Mouse (Mus musculus): ENCODE data around the gene Olfr877.

The Olfr877 gene

DNA sequence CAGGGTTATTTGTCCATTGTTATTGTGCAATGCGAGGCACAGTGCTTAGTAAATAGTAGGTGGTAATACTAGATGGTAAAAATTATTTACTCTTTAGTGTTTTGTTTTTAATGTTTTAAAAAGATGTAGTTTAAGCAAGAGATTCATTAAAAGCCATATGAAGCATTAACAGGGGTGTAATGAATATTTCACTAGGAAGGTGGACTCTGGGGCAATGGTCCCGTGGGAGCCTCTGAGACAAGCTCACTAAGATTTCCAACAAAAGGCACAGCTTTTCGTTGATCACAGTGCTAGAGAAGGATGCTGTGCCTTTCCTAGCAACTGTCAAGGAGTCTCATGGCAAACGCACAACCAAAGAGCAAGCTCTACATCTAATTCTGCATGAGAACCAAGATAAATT lies at the start of gene Olfr877:
Gene Olfr877, plus strand, starts transcription at position 301 of the 400 bp plus-strand sequence.
- DNase-seq (ENCODE audit: low spot score in 2 of 2): no peak

DNA sequence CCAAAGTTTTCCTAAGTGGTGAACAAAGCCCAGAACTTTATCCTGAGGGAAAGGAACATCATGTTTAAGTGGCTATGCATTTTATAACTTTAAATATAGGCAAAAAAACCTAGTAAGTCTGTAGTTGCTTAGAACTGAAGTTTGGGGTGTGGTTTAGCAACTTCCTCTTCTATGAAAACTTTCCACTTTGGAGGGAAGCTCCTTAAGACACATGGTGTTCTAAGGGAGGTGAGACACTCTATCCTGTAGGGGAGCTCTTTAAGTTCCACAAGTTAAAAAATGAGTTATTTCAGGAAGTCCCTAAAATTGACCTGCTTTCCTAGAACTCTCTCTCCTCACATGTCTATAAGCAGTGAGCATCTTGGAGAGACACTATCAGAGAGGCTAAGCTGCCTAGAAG lies 46.8 kb upstream of the Olfr877 start:
- no peak for DNase-seq (ENCODE audit: low spot score in 2 of 2)

DNA sequence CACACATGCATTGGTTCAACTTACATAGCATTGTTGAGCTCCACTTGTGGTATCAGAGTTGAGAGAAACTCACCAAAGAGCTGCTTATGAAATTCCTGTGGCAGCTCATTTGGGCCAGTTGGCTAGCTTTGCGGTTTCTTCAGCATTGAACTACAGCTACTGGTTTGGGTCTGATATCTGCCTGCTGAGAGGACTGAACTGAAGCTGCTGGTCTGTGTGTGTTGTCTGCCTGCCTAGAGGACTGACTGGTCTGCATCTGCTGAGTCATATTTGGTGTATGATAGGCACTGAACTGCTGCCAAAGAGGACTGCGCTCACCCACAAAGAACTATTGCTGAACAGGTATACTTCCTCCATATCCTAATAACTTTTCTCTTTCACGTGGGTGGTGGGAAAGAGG lies 45.6 kb upstream of the Olfr877 start:
- no peak for DNase-seq (ENCODE audit: low spot score in 2 of 2)

DNA sequence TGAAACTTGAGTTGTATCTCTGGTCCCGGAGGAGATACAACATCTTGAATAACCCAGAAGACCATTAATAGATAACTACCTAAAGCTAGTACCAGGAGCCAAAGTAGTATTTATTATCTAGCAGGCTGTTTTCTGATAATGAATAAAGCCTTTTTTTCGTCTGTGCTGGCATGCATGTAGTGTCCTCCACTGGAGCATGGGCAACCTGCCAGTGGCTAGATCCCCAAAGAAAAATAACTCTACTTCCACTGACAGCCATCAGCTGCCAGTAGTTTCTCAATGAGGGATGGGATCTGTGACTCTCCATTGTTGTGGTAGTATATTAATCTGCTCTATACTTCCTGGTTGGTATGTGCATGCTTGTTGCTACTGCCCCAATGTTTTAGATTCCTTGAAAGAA lies 45.1 kb upstream of the Olfr877 start:
- no peak for DNase-seq (ENCODE audit: low spot score in 2 of 2)

DNA sequence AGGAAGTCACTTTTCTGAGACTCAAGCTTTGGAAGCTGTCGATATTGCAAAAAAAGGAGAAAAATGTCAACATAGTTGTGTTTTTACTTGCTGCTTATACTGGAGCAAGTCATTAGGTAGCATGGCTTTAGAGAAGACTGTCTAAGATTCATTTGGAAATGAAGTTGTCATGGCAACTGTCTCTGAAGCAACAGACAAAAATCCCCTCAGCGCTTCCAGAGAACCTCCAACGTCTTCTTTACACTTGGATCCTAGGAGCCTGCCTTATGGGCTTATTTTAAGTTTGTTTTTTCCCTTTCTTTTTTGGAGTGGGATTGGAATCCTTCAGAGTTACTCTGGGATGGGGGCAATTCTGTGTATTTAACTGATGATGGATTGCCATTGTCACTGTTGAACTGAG lies 39.4 kb upstream of the Olfr877 start:
- DNase-seq (ENCODE audit: low spot score in 2 of 2): peak; percentile 23 to 39

DNA sequence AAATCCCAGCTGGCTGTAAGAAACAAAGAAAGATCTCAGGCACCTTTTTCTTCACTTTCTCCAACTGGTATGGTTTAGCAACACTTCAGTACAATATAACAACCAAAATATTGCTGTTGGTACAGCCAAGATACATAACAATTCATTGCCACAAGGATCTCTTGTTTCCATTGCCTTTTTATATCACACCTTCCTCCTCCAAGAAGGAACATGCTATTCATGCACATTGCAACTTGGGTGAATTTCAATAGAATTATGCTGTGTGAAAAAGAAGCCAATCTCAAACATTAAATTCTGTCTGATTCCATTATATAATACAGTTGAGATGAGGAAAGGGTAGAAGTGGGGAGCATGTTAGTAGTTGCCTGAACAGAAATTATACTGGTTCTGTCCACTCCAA lies 24.2 kb upstream of the Olfr877 start:
- DNase-seq (ENCODE audit: low spot score in 2 of 2): no peak

DNA sequence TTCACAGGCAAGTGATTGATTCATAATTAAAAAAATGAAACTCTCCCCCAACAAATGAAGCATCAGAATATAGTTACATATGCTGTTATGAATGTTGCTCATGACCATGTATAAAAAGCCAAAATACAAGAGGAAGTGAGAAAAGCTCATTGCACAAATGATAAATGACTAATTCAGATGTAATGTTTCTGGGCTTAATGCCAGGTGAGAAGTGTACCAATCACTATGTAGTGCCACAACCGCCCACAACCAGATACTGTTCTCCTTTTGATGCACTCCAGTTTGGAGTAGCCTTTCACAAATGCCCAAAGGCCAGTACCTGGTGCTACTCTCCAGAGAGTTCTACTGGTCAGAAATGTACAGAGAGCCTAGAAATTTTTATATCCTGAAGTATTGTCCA lies 20.7 kb upstream of the Olfr877 start:
- DNase-seq (ENCODE audit: low spot score in 2 of 2): peak; percentile 29 to 53

DNA sequence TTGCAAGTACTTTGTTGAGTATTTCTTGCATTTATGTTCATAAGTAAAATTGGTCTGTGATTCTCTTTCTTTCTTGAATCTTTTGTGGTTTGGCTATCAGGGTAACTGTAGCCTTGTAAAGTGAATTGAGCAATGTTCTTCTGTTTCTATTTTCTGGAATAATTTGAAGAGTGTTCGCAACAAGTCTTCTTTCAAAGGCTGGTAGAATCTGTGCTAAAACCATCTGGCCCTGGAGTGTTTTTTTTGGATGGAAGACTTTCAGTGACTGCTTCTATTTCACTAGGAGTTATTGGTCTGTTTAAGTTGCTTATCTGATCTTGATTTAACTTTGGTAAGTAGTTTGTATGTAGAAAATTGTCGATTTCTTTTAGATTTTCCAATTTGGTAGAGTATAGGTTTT lies 4.8 kb upstream of the Olfr877 start:
- no peak for DNase-seq (ENCODE audit: low spot score in 2 of 2)

DNA sequence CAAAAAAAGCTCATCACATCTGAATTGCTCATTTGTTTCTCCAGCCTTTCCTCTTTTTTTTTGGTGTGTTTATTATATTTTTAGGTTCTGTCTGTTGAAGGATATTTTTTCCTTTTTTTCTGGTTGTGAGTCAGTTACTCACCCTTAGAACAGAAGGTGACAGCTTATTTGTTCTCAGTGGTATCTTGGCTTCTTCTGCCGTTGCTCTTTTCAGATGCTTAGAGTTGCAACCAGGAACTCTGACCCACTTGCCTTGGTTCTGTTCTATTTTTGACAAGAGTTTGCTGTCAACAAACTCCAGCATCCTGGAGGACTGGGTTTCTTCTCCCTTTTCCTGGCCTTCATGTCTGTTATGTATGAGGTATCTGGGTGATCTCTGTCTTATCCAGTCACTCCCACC lies 9.3 kb downstream of the Olfr877 start:
- peak in 1 of 2 experiments; percentile 6 for DNase-seq (ENCODE audit: low spot score in 2 of 2)

DNA sequence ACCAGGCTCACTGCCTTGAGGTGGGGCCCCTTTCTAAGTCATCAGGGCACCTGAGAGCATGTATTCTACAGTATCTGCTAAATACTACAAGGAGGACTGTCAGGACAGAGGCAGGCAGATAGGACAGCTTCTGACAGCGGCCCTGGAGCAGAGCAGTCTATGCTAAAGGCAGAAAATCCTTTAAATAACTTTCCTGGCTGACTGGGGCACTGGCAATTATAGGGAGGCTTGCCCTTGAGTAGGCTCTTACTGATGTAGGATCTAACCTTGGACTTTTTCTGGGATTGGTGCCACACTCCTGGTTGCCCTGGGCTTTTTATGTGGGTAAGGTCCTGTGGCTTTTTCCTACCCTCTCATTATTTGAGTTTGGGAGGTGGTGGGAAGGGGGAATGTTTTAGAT lies 16.2 kb downstream of the Olfr877 start:
- no peak for DNase-seq (ENCODE audit: low spot score in 2 of 2)

DNA sequence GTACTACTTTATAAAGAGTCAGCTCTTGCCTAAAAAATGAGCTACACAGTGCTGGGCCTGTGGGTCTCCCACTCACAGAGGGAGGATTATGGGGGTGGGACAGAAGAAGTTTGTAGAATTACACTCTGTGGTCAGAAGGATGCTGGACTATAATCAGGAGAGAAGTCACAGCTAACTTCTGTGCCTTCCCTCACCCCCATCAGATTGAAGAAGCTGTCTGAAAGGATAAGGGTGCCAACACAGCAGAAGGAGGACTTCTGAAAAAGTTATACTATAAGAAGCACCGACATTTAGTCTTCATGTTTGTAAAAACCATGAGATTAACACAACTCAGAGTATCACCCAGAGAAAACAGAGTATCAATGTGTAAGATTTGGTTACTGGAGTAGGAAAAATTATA lies 17.0 kb downstream of the Olfr877 start:
- no peak for DNase-seq (ENCODE audit: low spot score in 2 of 2)

DNA sequence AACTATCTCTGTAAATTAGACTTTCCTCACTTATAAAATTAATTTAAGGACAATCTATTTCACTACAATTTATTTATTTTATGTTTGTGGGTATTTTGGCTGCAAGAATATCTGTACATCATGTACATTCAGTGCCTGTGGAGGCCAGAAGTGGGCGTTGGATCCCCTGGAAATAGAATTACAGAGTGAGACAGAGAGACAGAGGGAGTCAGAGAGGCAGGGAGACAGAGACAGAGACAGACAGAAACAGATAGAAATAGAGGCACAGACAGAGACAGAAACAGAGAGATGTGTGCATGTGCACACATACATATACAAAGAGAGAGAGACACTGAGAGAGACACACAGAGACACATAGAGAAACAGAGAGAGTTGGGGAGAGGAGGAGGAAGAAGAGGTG lies 17.5 kb downstream of the Olfr877 start:
- DNase-seq (ENCODE audit: low spot score in 2 of 2): no peak

DNA sequence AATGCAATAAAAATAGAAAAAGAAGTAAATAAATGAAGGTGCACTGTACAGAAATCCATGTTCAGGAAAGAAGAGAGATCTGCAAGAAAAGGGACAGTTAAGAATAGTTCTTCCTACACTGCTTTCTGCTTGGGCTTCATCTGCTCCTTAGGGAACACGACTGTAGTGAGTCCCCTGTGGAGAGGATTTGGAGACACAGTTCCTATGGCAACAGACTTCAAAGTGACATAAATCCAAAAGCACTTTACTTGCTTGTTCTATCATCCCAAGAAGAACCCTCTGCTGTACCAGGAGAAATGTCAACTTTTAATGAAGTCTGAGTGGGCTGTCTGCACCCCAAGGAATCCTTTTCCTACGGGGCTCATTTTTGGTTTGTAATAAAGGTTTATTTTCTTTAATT lies 36.9 kb downstream of the Olfr877 start:
- peak in 1 of 2 experiments; percentile 31 for DNase-seq (ENCODE audit: low spot score in 2 of 2)

DNA sequence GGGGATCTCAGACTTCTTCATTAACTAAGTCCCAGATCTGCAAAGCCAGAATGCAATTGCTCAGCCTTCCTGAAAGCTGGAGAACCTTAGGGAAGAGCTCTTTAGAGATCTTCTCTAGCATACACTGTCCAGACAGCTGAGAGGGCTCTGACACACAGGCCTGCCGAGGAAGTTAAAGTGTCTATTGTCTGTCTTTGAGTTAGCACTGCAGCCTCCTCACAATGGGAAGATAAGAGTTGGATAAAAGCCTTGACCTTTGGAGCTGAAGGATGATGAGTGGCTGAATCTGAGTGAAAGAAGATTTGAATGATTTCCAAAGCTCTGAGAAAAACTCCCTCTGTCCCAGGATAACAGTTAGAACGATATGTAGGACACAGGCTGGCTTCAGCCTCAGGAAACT lies 42.6 kb downstream of the Olfr877 start, which contains the start of gene Olfr145:
Gene Olfr145, plus strand, starts transcription at position 64 of the 400 bp plus-strand sequence.
- DNase-seq (ENCODE audit: low spot score in 2 of 2): no peak

DNA sequence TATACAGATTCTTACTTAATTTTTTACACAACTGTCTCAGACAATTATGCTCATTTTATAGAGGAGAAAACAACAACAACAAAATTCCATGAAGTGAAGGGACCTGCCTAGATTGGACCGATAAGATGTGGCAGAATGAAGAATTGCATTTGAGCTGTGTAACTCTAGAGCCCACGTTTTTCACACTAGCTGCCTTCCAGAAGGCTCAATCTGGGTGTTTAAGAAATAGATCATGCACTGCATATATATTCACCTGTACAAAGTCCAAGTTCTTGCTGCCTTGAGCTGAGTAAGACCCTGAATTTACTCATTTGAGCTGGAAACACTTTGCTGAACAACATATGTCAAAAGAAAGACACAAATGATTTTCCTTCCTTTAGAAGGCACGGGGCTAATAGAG lies 51.5 kb downstream of the Olfr877 start:
- peak in 1 of 2 experiments; percentile 23 for DNase-seq (ENCODE audit: low spot score in 2 of 2)

Data from right cerebral cortex, adult 2 months (tissue).